Mouse (Mus musculus): ENCODE data around the gene Nxph4. TPM values are rescaled to one million over a fixed set of nuclear protein-coding genes. Genes with fewer than 3 reads are reported as not detected.

Nxph4 gene
- polyA plus RNA-seq (2014; fragmentation: Illumina TruSeq; extraction: RNeasy Lipid Tissue Mini Kit (QIAGEN cat#74804); ENCODE audit: low read depth, low replicate concordance) = not detected

DNA sequence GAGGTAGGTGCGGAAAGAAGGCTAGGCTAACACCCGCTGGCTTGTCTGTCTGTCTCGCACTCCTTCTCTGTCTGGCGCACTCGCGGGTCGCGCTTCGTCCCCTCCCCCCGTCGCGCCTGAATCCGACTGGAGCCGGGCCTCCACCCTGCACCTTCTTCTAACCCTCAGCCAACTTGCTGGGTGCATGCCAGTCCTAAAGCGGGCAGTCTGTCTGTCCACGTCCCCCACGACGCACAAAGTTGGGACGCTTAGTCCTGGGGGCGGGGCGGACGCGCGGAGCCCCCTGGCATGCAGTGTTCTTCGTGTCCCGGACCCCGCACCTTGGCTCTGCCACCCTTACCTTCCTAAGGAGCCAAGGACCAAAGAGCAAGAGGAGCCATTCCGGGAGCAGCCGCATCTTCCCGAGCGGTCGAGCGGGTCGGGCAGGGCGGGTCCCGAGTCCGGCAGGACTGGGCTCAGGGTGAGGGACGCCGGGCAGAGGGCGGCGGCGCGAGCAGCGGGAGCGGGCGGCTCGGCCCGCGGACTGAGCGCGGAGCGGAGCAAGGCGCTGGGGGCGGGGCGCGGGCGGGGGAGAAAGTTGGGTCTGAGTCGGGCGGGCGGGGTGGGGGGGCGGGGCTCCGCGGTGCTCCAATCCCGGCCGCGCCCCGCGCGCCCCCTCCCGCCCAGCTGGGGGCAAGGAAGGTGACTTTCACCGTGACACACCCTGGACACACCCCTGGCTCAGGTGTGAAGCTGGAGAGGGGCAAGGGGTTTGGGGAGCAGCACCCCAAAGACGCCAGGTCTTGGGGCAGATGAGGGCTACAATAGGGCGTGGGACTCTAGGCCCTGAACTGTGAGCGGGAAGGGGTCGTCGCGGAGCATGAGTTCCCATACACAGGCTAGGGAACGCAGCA lies at the start of gene Nxph4:
Gene Nxph4 (minus strand): TSS at position 524 of the 893 bp plus-strand sequence.

DNA sequence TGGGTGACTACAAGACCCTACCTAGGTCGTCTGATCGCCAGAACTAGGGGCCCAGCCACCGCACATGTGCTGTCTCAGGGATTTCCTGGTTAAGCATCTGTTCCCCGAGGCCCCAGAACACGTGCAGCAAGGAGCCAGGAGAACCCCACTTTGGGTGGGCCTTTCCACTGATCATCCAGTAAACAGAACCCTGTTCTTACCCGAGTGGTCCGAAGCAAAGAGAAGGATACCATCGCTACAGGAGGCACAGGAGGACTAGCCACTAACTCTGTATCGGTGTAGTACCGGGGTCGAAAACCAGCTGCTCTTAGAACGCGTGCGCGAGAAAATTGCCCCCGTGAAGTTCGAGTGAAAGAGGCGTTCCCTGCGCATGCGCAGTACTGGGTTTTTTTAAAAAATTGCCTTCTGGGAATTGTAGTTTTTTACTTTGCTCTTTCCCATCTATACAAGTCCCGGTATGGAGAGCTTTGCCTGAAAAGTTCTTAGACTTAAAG lies 12.2 kb downstream of the Nxph4 start, which contains the start of gene Shmt2:
Gene Shmt2 (minus strand): TSS at position 357 of the 494 bp plus-strand sequence.

DNA sequence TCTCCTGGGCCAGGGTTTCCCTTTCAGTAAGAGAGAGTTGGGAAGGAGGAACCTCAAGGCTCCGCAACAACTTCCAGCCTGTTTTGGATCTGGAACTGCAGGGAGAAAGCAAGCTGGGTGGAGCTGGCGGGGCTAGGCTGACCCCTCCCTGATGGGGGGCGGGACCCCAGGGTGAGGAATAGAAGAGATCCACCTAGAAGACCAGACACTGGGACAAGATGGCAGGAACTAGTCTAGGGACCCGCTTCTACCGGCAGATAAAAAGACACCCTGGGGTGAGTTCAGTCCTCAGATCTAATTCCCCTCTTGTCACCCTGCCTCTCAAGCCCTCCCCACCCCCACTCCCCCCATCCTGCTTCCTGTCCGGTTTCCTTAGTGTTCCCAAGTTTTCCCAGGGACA lies 19.6 kb downstream of the Nxph4 start, which contains the start of gene Ndufa4l2:
Gene Ndufa4l2 (plus strand): TSS at position 204 of the 400 bp plus-strand sequence.

DNA sequence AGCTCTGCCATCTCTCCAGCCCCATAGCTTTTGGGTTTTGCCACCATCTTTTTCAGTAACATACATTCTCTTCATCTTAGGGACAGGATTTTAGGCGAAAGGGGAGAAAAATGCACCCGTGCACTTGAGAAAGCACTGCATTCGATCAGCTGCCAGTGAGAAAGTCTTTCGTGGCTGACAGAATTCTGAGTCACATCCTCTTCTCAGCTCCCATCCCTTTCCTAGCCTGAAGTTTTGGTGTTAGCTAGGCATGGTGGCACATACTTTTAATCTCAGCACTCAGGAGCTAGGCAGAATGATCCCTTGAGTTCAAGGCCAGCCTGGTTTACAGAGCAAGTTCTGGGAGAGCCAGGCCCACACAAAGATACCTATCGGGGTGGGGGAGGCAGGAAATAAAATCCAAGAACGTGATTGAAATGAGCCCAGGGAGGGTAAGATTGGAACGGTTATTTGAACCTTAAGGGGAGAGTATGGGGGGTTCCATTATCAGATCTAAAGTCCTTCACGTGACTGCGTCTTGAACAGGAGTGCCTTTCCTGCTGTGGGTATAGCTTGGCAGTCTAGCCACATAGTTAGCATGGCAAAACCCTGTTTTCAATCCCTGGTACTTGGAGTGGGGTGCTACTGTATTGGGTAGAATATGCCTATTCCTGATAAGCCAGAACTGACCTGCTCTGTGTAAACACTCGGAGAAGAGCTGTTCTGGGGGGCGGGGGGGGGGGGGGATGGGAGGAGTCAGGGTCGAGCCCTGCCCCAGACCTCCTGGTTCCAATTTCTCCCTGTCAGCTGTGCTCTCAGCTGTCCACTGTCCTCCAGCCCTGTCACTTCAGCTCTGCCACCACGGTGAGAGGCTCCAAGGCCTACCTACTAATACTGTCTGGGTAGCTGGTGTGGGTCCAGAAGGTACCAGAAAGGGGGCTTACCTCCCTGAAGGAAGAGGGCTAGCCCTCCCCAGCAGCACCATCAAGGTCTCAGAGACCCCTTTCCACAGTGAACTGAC lies 33.2 kb downstream of the Nxph4 start, which contains the start of gene Stac3:
Gene Stac3 (plus strand): TSS at position 793 of the 1,000 bp plus-strand sequence.

Other genes starting within 250 kb of the Nxph4 start
- gene Mbd6, start 245.5 kb downstream of the Nxph4 start, polyA plus RNA-seq (2014; fragmentation: Illumina TruSeq; extraction: RNeasy Lipid Tissue Mini Kit (QIAGEN cat#74804); ENCODE audit: low read depth, low replicate concordance) = 1.0 TPM
- gene Mars, start 222.8 kb downstream of the Nxph4 start, polyA plus RNA-seq (2014; fragmentation: Illumina TruSeq; extraction: RNeasy Lipid Tissue Mini Kit (QIAGEN cat#74804); ENCODE audit: low read depth, low replicate concordance) = 7.0 TPM
- gene Arhgap9, start 212.6 kb downstream of the Nxph4 start, polyA plus RNA-seq (2014; fragmentation: Illumina TruSeq; extraction: RNeasy Lipid Tissue Mini Kit (QIAGEN cat#74804); ENCODE audit: low read depth, low replicate concordance) = not detected
- not detected for gene Gli1, start 192.6 kb downstream of the Nxph4 start, polyA plus RNA-seq (2014; fragmentation: Illumina TruSeq; extraction: RNeasy Lipid Tissue Mini Kit (QIAGEN cat#74804); ENCODE audit: low read depth, low replicate concordance)
- gene Inhbe, start 180.1 kb downstream of the Nxph4 start, polyA plus RNA-seq (2014; fragmentation: Illumina TruSeq; extraction: RNeasy Lipid Tissue Mini Kit (QIAGEN cat#74804); ENCODE audit: low read depth, low replicate concordance) = not detected
- gene Inhbc, start 164.1 kb downstream of the Nxph4 start, polyA plus RNA-seq (2014; fragmentation: Illumina TruSeq; extraction: RNeasy Lipid Tissue Mini Kit (QIAGEN cat#74804); ENCODE audit: low read depth, low replicate concordance) = not detected
- gene R3hdm2, start 154.2 kb downstream of the Nxph4 start, polyA plus RNA-seq (2014; fragmentation: Illumina TruSeq; extraction: RNeasy Lipid Tissue Mini Kit (QIAGEN cat#74804); ENCODE audit: low read depth, low replicate concordance) = 149 TPM
- not detected for gene Stac3, start 32.9 kb downstream of the Nxph4 start, polyA plus RNA-seq (2014; fragmentation: Illumina TruSeq; extraction: RNeasy Lipid Tissue Mini Kit (QIAGEN cat#74804); ENCODE audit: low read depth, low replicate concordance)
- gene Ndufa4l2, start 19.6 kb downstream of the Nxph4 start, polyA plus RNA-seq (2014; fragmentation: Illumina TruSeq; extraction: RNeasy Lipid Tissue Mini Kit (QIAGEN cat#74804); ENCODE audit: low read depth, low replicate concordance) = not detected
- 7.9 TPM for gene Shmt2, start 12.1 kb downstream of the Nxph4 start, polyA plus RNA-seq (2014; fragmentation: Illumina TruSeq; extraction: RNeasy Lipid Tissue Mini Kit (QIAGEN cat#74804); ENCODE audit: low read depth, low replicate concordance)
- 1.5 TPM for gene Lrp1, start 86.6 kb upstream of the Nxph4 start, polyA plus RNA-seq (2014; fragmentation: Illumina TruSeq; extraction: RNeasy Lipid Tissue Mini Kit (QIAGEN cat#74804); ENCODE audit: low read depth, low replicate concordance)
- 22.0 TPM for gene Stat6, start 108.4 kb upstream of the Nxph4 start, polyA plus RNA-seq (2014; fragmentation: Illumina TruSeq; extraction: RNeasy Lipid Tissue Mini Kit (QIAGEN cat#74804); ENCODE audit: low read depth, low replicate concordance)
- 5.9 TPM for gene Nemp1, start 132.3 kb upstream of the Nxph4 start, polyA plus RNA-seq (2014; fragmentation: Illumina TruSeq; extraction: RNeasy Lipid Tissue Mini Kit (QIAGEN cat#74804); ENCODE audit: low read depth, low replicate concordance)
- 1.2 TPM for gene Nab2, start 134.0 kb upstream of the Nxph4 start, polyA plus RNA-seq (2014; fragmentation: Illumina TruSeq; extraction: RNeasy Lipid Tissue Mini Kit (QIAGEN cat#74804); ENCODE audit: low read depth, low replicate concordance)
- gene Myo1a, start 170.6 kb upstream of the Nxph4 start, polyA plus RNA-seq (2014; fragmentation: Illumina TruSeq; extraction: RNeasy Lipid Tissue Mini Kit (QIAGEN cat#74804); ENCODE audit: low read depth, low replicate concordance) = not detected
- not detected for gene Tac2, start 189.9 kb upstream of the Nxph4 start, polyA plus RNA-seq (2014; fragmentation: Illumina TruSeq; extraction: RNeasy Lipid Tissue Mini Kit (QIAGEN cat#74804); ENCODE audit: low read depth, low replicate concordance)
- 2.1 TPM for gene Zbtb39, start 205.0 kb upstream of the Nxph4 start, polyA plus RNA-seq (2014; fragmentation: Illumina TruSeq; extraction: RNeasy Lipid Tissue Mini Kit (QIAGEN cat#74804); ENCODE audit: low read depth, low replicate concordance)
- 0.61 TPM for gene Gpr182, start 217.2 kb upstream of the Nxph4 start, polyA plus RNA-seq (2014; fragmentation: Illumina TruSeq; extraction: RNeasy Lipid Tissue Mini Kit (QIAGEN cat#74804); ENCODE audit: low read depth, low replicate concordance)
- 1.1 TPM for gene Rdh1, start 225.2 kb upstream of the Nxph4 start, polyA plus RNA-seq (2014; fragmentation: Illumina TruSeq; extraction: RNeasy Lipid Tissue Mini Kit (QIAGEN cat#74804); ENCODE audit: low read depth, low replicate concordance)
- gene Rdh16f1, start 225.2 kb upstream of the Nxph4 start, polyA plus RNA-seq (2014; fragmentation: Illumina TruSeq; extraction: RNeasy Lipid Tissue Mini Kit (QIAGEN cat#74804); ENCODE audit: low read depth, low replicate concordance) = not detected
- 3.0 TPM for gene Rdh9, start 241.8 kb upstream of the Nxph4 start, polyA plus RNA-seq (2014; fragmentation: Illumina TruSeq; extraction: RNeasy Lipid Tissue Mini Kit (QIAGEN cat#74804); ENCODE audit: low read depth, low replicate concordance)